Mouse (Mus musculus) testis, adult 2 months (tissue): ENCODE data around the gene Unc5cl. TPM values are rescaled to one million over a fixed set of nuclear protein-coding genes. Genes with fewer than 3 reads are reported as not detected.
"Not testable (repeated sequence)": the region's sequence is repeated elsewhere in the genome, so short reads cannot be mapped to it uniquely, and the experiment has no call there.

Experiments
- H3K27ac ChIP-seq: fragments of 200-500 bp; 2 replicates; pipeline ENCODE4 v1.5.1; 2012; ENCODE audit warnings: low read depth, low read length; ENCODE audit not compliant: control insufficient read depth, insufficient read depth
- H3K27me3 ChIP-seq: fragments of 200-500 bp; 2 replicates; pipeline ENCODE4 v1.6.1; 2012; ENCODE audit warnings: mild to moderate bottlenecking, low read length, moderate library complexity; ENCODE audit not compliant: control insufficient read depth, insufficient read depth
- H3K36me3 ChIP-seq: fragments of 200-500 bp; 2 replicates; pipeline ENCODE4 v1.6.1; 2012; ENCODE audit warnings: mild to moderate bottlenecking, low read length; ENCODE audit not compliant: control insufficient read depth, insufficient read depth
- H3K4me1 ChIP-seq: fragments of 200-500 bp; 2 replicates; pipeline ENCODE4 v1.6.1; 2012; ENCODE audit warnings: low read length; ENCODE audit not compliant: control insufficient read depth, insufficient read depth
- H3K4me3 ChIP-seq: fragments of 200-500 bp; 2 replicates; pipeline ENCODE4 v1.5.1; 2012; ENCODE audit warnings: low read depth, mild to moderate bottlenecking, low read length, moderate library complexity, mixed read lengths; ENCODE audit not compliant: control insufficient read depth
- CTCF ChIP-seq: fragments of 200-500 bp; IDR thresholded peaks from 2 replicates; pipeline ENCODE4 v1.5.1; 2012; ENCODE audit warnings: low read depth, mild to moderate bottlenecking, inconsistent platforms, low read length, moderate library complexity; ENCODE audit not compliant: control insufficient read depth, insufficient read depth, insufficient replicate concordance
- POLR2A ChIP-seq: fragments of 200-500 bp; IDR thresholded peaks from 2 replicates; pipeline ENCODE4 v1.6.1; 2012; ENCODE audit warnings: low read depth, mild to moderate bottlenecking, inconsistent platforms, low read length, moderate library complexity; ENCODE audit not compliant: control insufficient read depth
- polyA plus RNA-seq: library from polyadenylated mRNA; depleted of rRNA; stranded (reverse); fragments of >200 nt; gene quantifications from 2 replicates; pipeline ENCODE4 v1.2.3, GENCODE M21; 2012

The Unc5cl gene
- polyA plus RNA-seq, 1 experiment = 0.73 TPM

DNA sequence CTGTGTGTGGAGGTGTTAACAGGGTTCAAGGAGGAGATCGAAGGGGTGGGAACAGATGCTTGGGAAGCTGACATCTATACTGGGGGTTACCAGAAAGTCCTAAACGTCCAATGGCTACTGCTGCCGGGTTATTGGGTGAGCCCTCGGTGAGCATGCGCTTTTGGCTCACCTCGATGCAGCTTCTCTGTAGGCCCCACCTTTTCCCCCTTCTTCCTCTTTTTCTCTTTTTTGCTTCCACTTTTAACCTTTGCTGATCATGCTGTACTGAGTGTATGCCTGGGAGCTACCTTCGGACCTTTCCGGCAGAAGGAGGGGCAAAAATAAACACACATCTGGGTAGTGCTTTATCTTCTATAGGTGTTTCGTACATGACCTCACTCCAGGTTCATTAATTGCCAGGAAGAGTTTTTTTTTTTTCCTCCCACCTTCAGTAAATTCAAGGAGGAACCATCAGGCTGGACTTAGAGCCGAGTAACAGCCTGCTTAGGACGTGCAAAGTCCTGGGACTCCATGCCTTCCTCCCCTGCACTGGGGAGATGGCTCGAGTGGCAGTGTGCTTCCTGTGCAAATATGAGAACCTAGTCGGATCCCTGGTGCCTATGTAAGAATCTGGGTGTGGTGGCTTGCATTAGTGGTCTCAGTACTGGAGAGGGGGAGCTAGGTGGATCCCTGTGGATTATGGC is 3.4 kb downstream of the Unc5cl start:
- TF ChIP-seq POLR2A (no peak), CTCF (no peak)
- Histone ChIP-seq H3K4me1 (no peaks in the 10 kb centered on the region), H3K36me3 (no peaks in the 10 kb centered on the region), H3K4me3 (no peak overlapping the region), H3K27ac (no peak overlapping the region), H3K27me3 (no peaks in the 10 kb centered on the region)

DNA sequence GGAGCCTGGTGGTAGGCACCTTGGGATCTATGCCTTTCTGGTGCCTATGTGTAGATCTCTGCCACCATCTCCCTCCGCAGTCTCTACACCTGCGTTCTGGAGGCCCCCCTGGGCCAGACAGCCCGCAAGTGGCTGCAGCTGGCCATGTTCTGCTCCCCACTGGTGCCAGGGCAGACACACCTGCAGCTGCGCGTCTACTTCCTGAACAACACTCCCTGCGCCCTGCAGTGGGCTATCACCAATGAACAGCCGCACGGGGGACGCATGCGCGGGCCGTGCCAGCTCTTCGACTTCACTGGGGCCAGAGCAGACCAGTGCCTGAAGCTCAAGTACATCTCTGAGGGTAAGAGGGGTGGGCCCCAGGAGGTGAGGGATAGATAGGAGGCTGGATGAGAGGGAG is 7.4 kb downstream of the Unc5cl start:
- Histone ChIP-seq H3K4me3 (no peak overlapping the region), H3K4me1 (peaks cover under 1% of the 10 kb centered on the region), H3K27me3 (no peaks in the 10 kb centered on the region), H3K36me3 (no peaks in the 10 kb centered on the region), H3K27ac (no peak overlapping the region)
- TF ChIP-seq POLR2A (no peak), CTCF (no peak)

DNA sequence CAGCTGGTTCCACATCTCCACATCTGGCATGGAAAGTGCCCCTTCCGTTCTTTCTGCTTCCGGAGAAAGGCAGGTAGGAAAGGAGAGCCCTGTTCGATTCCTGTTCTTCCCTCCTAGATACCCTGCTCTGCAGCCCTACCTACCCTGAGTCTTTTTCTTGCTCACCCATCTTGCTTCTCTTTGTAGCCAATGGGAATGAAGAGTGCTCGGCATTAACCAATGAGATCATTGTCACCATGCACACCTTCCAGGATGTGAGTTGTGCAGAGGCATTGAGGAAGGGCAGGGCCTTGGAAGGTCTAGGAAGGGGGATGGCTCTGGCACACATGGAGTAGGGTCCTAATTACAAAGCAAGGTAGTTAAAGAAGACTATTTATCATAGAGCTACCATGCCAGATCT is 8.7 kb downstream of the Unc5cl start:
- Histone ChIP-seq H3K4me1 (peaks cover 4% of the 10 kb centered on the region), H3K27ac (no peak overlapping the region), H3K27me3 (no peaks in the 10 kb centered on the region), H3K4me3 (no peak overlapping the region), H3K36me3 (no peaks in the 10 kb centered on the region)
- TF ChIP-seq POLR2A (no peak), CTCF (no peak)

DNA sequence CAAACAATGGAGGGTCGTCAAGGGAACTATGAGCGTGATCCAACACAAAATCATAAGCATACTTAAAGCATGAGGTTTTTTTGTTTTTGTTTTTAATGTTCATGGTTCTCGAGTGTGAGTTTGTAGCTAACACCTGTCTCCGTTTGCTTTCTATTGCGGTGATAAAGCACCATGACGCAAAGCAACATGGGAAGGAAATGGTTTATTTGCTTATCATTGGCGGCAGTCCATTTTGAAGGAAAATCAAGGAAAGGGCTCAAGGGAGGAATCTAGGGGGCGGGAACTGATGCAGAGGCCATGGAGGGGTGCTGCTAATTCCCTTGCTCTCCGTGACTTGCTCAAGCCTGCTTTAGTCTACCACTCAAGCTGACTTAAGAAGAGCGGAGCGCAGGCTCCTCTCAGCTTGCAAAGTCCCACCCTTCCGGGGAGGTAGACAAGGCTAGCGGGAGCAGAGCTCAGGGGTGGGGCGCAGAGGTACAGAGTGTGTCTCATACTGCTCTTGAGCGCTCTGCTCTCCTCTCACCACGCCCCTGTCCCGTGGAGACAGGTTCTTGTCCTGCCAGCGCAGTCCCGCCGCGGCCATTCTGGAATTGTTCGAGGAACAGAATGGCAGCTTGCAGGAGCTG is 12.2 kb downstream of the Unc5cl start:
- H3K36me3 ChIP-seq = no peaks in the 10 kb centered on the region
- TF ChIP-seq CTCF = no peak
- TF ChIP-seq POLR2A = no peak
- peak overlapping the region; percentile 23 for H3K4me3 ChIP-seq
- no peaks in the 10 kb centered on the region for H3K27me3 ChIP-seq
- H3K4me1 ChIP-seq = peaks cover 4% of the 10 kb centered on the region
- H3K27ac ChIP-seq = no peak overlapping the region

DNA sequence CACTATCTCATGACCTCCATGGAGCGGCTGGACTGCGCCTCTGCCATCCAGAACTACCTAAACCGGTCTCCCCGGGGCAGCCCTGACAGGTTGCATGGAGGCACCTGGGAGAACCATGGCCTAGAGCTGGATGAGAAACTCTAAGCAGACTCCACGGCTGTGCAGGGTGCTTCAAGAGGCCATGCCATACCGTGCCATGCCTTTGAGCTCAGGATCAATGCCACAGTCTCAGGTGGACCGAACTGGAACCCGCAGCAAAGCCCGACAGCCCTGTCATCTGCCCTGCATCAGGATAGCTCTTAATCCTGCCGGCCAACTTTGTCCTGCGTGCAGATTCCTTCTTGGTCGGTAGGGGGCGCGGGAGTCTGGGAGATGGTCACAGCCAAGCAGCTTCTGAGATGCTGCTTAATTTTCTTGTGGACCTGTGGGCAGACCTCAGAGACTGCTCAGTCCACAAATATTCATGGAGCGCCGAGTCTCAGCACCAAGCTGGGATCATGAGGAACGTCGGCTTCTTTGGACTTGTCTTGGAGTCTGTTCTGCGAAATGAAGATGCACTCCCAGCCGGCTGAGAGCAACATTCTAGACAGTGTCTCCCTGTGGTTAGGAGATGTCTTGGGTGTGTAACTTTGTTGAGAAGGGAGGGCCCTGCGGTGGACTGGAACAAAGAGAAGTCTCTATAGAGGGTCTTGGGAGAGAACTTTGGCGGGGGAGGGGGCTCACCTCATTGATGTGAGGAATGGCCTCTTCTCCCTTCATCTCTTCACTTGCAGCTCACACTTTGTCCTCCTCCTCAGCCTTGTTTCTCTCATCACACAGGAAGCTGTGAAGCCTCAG is 12.9 kb downstream of the Unc5cl start:
- H3K27ac ChIP-seq = no peak overlapping the region
- no peaks in the 10 kb centered on the region for H3K27me3 ChIP-seq
- peak overlapping the region; percentile 23 for H3K4me3 ChIP-seq
- H3K4me1 ChIP-seq = peaks cover 4% of the 10 kb centered on the region
- no peaks in the 10 kb centered on the region for H3K36me3 ChIP-seq
- TF ChIP-seq CTCF (peak; percentile 89; the same call in 1 of the 2 replicates), POLR2A (0 out of 2 replicates have a peak, but pooled peaks have one; percentile 11)

DNA sequence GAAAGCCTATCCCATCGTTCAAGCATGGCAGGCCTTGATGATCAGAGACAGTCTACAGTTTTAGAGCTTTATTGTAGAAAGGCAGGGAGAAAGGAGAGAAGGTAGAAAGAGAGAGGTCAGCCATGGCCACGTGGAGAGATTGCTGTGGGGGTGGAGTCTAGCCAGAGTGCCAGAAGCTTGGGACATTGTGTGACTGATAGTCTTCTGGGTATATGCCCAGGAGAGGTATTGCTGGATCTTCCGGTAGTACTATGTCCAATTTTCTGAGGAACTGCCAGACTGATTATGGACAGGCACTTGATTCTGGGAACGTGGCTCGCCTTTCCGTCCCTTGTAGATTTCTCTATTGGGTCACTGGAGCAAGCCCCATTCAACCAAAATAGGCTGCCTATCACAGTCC is 19.6 kb downstream of the Unc5cl start:
- H3K36me3 ChIP-seq, H3K27me3 ChIP-seq, H3K27ac ChIP-seq, H3K4me1 ChIP-seq, H3K4me3 ChIP-seq: not testable (repeated sequence)

DNA sequence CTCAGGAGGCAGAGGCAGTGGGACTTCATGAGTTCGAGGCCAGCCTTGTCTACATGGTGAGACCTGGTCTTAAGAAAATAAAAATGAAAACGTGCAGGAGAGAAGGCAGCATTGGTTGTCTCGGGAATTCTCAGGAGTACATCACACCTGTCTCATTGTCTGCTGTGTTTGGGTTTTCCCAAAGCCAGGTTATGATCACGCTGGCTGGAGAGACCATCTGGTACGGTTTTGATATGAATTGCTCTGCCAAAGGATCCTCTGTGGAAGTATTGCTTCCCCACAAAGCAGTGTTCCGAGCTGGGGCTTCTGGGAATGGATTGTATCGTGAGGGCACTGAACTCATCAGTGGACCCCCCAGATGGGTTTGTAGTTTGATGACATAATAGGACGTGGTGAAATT is 20.7 kb downstream of the Unc5cl start:
- H3K4me3 ChIP-seq = no peak overlapping the region
- H3K4me1 ChIP-seq = no peaks in the 10 kb centered on the region
- no peak overlapping the region for H3K27ac ChIP-seq
- no peaks in the 10 kb centered on the region for H3K36me3 ChIP-seq
- no peaks in the 10 kb centered on the region for H3K27me3 ChIP-seq
- TF ChIP-seq POLR2A = no peak
- no peak for TF ChIP-seq CTCF
